Mouse (Mus musculus) hindbrain, postnatal 0 days (tissue): ENCODE measurements around the gene Dlgap1. TPM values are rescaled to one million over a fixed set of nuclear protein-coding genes. Genes with fewer than 3 reads are reported as not detected.

Experiments used
- ATAC-seq: fragments of 200-750 bp; cut with Nextera tagmentation; 2 replicates; pipeline ENCODE4 v1.8.0; 2017; ENCODE audit warnings: mild to moderate bottlenecking, moderate TSS enrichment, moderate library complexity
- DNase-seq: peaks from one replicate; pipeline ENCODE4 v3.0.0-alpha.2; 2015; ENCODE audit warnings: low spot score
- H3K27ac ChIP-seq: fragments of 300-500 bp; sonication (generic); 2 replicates; pipeline ENCODE4 v1.5.1; 2014; ENCODE audit warnings: mild to moderate bottlenecking
- H3K27me3 ChIP-seq: fragments of 300-500 bp; sonication (generic); 2 replicates; pipeline ENCODE4 v1.6.1; 2014; ENCODE audit warnings: low read length, mixed read lengths; ENCODE audit not compliant: insufficient read depth
- H3K36me3 ChIP-seq: fragments of 300-500 bp; sonication (generic); 2 replicates; pipeline ENCODE4 v1.6.1; 2014; ENCODE audit warnings: low read length, mixed read lengths; ENCODE audit not compliant: insufficient read depth
- H3K4me1 ChIP-seq: fragments of 300-500 bp; sonication (generic); 2 replicates; pipeline ENCODE4 v1.6.1; 2014; ENCODE audit warnings: antibody characterized with exemption, low read length, mixed read lengths; ENCODE audit not compliant: insufficient read depth
- H3K4me2 ChIP-seq: fragments of 300-500 bp; sonication (generic); 2 replicates; pipeline ENCODE4 v1.6.1; 2014; ENCODE audit warnings: low read depth, mild to moderate bottlenecking, low read length, moderate library complexity, mixed read lengths
- H3K4me3 ChIP-seq: fragments of 300-500 bp; sonication (generic); 2 replicates; pipeline ENCODE4 v1.5.1; 2014; ENCODE audit warnings: low read length
- H3K9ac ChIP-seq: fragments of 300-500 bp; sonication (generic); replicated peaks from 2 replicates; pipeline ENCODE4 v1.6.1; 2014; ENCODE audit warnings: mild to moderate bottlenecking, low read length, moderate library complexity, mixed read lengths
- H3K9me3 ChIP-seq: fragments of 300-500 bp; sonication (generic); 2 replicates; pipeline ENCODE4 v1.6.1; 2016; ENCODE audit warnings: low read length, mixed read lengths
- CTCF ChIP-seq: IDR thresholded peaks from 2 replicates; pipeline ENCODE4 v1.5.1; 2016; ENCODE audit warnings: antibody characterized with exemption, control low read depth, low read depth
- WGBS: fragments of 180-500 bp; shearing (Covaris S2); extraction: QIAGEN DNeasy Blood & Tissue Kit; methylation state at CpG from one replicate; pipeline ENCODE4 v1.1.7; 2014; 5-methylcytosine and 5-hydroxymethylcytosine counted together
- polyA plus RNA-seq: library from polyadenylated mRNA; unstranded; fragments of >200 nt; fragmentation: Nextera tagmentation; extraction: Ambion mirVana; gene quantifications from 2 replicates; pipeline ENCODE4 v1.2.1, GENCODE M21; 2015
- total RNA-seq: library from RNA; depleted of rRNA; stranded (reverse); fragments of >200 nt; gene quantifications from 2 replicates; pipeline ENCODE4 v1.2.3, GENCODE M21; 2014

Dlgap1 gene
- total and polyA plus RNA-seq, 2 experiments from 2014 or later: 33.8 to 117 TPM

DNA sequence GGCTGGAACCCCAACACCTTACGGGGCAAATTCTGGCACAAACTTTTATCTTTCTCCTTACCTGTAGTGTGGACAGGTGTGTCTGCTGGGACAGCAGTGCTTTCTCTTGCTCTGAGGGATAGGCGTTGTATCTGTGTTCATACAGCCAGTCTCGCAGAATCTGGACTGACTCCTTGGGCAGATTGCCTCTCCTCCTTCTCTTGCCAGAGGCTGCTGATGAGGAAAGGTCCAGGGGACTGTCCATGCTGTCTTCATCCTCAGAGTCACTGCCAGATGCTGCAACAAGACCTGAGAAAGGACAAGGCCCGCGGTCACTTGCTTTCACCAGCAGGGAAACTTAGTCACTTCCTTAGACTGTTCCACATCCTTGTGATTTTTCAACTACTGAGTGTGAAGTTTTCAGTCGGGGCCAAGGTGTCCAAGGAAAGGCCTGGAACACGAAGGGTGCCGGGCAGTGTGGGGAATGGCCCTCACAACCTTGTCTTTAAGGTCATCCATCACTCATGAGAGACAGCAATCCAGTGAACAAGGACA lies 877.3 kb downstream of the Dlgap1 start:
- H3K27ac ChIP-seq: no peak overlapping the region
- DNase-seq (no peak), ATAC-seq (no peak)
- H3K4me1 ChIP-seq: peaks cover 8% of the 10 kb centered on the region; the same call in 1 of the 2 replicates
- H3K27me3 ChIP-seq: no peaks in the 10 kb centered on the region; the same call in 1 of the 2 replicates
- no peak overlapping the region for H3K4me2 ChIP-seq
- 64% methylated on average over 8 of the region's 8 CpGs for WGBS
- no peak overlapping the region for H3K9ac ChIP-seq
- H3K36me3 ChIP-seq: no peaks in the 10 kb centered on the region
- no peaks in the 10 kb centered on the region for H3K9me3 ChIP-seq
- no peak for TF ChIP-seq CTCF
- no peak overlapping the region for H3K4me3 ChIP-seq

DNA sequence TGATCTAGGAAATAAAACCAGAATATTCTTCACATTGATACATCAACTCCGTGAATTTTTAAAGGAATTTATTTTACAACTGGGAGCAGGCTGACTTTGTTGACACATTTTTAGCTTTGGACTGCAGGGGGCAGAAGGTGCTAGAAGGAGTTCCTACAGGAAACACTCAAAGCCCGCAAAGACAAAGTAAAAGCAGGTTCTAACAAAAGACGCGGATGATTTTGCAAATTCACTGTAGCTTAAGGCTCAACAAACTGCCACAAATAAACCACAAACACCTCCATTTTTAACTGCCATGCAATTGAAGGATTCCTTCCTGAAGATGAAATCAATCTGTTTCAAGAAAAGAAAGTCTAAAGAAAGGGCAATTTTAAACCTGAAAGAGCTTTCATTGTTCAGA lies 878.2 kb downstream of the Dlgap1 start:
- peaks cover 8% of the 10 kb centered on the region; the same call in 1 of the 2 replicates for H3K4me1 ChIP-seq
- peak; percentile 63 for TF ChIP-seq CTCF

DNA sequence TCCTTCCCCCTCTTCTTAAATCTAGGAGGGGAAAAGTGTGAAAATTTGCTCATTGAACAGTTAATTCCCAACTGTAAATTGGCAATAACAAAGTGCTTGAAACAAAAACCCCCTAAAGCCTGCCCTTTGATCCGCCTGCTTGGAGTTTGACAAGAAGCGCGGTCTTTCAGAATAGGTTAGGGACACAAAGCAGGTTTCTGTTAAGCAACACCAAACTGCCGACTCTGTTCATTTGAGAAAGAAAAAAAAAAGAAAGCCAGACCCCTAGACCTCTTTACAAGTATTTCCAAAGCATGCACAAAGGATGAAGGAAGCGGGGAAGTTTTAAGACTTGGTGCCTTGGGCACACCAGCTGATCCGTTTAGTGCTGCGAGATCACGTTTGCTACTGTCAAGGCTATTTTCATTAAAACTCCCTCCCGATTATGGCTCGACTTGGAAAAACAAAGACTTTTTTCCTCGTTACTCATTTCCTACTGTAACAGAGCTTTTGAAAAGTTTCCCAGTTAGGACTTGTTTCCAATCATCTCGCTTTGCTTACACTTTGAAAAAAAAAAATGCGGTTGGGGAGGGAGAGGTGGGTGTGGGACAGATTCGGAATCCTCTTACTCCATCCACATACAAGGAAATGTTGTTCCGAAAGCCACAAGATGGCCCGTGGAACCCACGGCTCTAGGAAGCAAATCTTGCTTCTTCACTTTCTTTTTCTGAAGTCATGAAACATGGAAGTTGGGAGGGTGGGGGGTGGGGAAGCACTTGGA lies 879.1 kb downstream of the Dlgap1 start:
- Histone ChIP-seq H3K36me3 (no peaks in the 10 kb centered on the region), H3K4me2 (peak overlapping the region; percentile 99), H3K9me3 (no peaks in the 10 kb centered on the region), H3K4me3 (peak overlapping the region; percentile 67), H3K27me3 (no peaks in the 10 kb centered on the region; the same call in 1 of the 2 replicates), H3K4me1 (peaks cover 8% of the 10 kb centered on the region; the same call in 1 of the 2 replicates), H3K9ac (peak overlapping the region; percentile 57), H3K27ac (peak overlapping the region; percentile 82; the same call in 1 of the 2 replicates)
- DNase-seq (peak; percentile 18), ATAC-seq (no peak)
- WGBS: 2% methylated on average over 17 of the region's 17 CpGs
- TF ChIP-seq CTCF: no peak

More for the DNA sequence above, 878.2 kb downstream of the Dlgap1 start:
- Histone ChIP-seq H3K27me3 (no peaks in the 10 kb centered on the region; the same call in 1 of the 2 replicates), H3K36me3 (no peaks in the 10 kb centered on the region), H3K27ac (no peak overlapping the region), H3K4me3 (no peak overlapping the region), H3K4me2 (peak overlapping the region; percentile 99), H3K9ac (no peak overlapping the region), H3K9me3 (no peaks in the 10 kb centered on the region)
- no peak for ATAC-seq
- DNase-seq: peak; percentile 74
- WGBS: 4% methylated on average over 4 of the region's 4 CpGs

DNA sequence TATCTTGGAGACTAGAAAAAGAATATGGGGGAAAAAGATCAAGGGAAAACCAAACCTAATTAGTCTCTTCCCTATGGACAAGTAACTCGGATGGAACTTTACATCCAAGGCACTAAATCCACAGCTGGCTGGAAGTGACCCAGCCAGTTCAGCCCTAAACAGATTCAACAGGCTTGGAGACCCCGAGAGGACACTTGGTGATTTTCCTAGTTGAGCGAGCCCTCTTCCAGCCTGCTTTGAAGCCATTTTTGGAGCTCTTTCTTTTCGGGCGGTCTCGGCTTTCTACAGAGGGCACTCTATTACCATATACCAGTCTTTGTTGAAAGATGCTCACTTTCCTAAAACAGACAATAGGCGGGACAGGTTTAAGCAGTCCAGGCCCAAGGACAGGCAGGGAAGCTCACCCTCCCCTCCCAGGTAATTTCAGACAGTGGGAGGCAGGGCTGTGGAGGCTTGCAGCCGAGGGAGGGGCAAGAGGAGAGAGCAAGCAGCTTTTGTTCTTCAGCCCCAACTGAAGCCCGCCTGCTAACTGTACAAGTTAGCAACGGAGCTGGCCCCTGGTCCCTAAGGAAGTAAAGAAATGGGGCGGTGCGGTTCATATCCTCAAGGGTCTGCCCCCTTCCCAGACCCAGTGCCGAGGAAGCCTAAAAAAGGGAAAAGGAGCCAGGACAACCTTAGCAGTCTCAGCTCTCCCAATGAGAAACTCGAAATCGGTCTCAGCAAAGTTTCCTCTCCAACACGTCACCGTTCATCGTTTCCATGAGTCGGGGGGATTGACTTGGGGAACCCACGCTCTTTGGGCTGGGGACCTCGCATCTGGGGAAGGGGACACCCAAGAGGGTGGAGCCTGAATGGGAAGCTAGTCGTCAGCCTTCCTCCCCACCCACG lies 879.9 kb downstream of the Dlgap1 start:
- no peak for TF ChIP-seq CTCF
- H3K9ac ChIP-seq: peak overlapping the region; percentile 57
- peak overlapping the region; percentile 67 for H3K4me3 ChIP-seq
- no peaks in the 10 kb centered on the region for H3K9me3 ChIP-seq
- WGBS: under 1% methylated on average over 23 of the region's 23 CpGs
- H3K27ac ChIP-seq: peak overlapping the region; percentile 82
- H3K36me3 ChIP-seq: no peaks in the 10 kb centered on the region
- no peaks in the 10 kb centered on the region; the same call in 1 of the 2 replicates for H3K27me3 ChIP-seq
- peaks cover 8% of the 10 kb centered on the region; the same call in 1 of the 2 replicates for H3K4me1 ChIP-seq
- DNase-seq (peak; percentile 33), ATAC-seq (no peak)
- H3K4me2 ChIP-seq: peak overlapping the region; percentile 99

DNA sequence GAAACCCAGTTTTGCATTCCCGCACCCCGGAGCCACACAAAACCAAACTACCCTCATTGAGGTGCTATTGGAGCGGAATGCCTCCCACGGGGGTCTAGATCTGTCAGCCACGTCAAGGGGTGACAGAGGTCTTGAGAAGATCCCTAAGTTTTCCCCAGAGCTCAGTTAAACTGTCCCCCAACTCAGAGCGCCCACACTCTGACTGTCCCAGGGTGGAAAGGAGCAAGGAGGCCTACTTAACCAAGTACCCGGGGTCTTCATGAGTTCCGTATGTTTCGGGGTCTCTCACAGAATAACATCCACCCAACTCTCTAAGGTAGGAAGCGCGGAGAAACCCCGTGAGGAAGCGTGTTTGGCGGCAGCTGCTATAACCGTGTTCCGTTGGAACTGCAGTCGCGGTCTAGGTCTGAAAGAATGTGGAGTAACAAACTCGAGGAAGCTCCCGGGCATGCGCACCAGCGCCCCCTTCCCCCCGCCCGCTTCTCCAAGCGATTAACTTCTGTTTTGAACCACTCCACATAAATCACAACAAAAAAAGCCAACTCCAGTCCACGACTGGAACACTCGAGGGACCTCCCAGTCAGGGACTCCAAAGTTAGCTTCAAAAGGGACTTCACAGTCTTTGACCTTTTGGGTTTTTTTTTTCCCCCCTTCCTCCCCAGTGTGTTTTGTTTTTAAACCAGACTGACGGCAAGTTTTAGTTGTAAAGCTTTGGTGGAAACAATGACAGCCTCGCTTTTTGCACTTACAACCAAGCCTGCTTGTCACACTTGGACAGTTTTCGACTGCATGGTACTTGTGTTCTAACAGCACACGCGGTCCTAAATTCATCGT lies 880.7 kb downstream of the Dlgap1 start:
- Histone ChIP-seq H3K36me3 (no peaks in the 10 kb centered on the region), H3K27ac (peak overlapping the region; percentile 82), H3K9ac (peak overlapping the region; percentile 57), H3K27me3 (no peaks in the 10 kb centered on the region; the same call in 1 of the 2 replicates), H3K4me2 (peak overlapping the region; percentile 99), H3K4me3 (peak overlapping the region; percentile 67), H3K4me1 (peaks cover 8% of the 10 kb centered on the region; the same call in 1 of the 2 replicates), H3K9me3 (no peaks in the 10 kb centered on the region)
- DNase-seq (peak; percentile 82), ATAC-seq (no peak)
- WGBS: under 1% methylated on average over 33 of the region's 33 CpGs
- peak; percentile 36; the same call in 1 of the 2 replicates for TF ChIP-seq CTCF
